Comparison of ENCODE assay signal across 16 mouse cellular contexts in the genomic region with DNA sequence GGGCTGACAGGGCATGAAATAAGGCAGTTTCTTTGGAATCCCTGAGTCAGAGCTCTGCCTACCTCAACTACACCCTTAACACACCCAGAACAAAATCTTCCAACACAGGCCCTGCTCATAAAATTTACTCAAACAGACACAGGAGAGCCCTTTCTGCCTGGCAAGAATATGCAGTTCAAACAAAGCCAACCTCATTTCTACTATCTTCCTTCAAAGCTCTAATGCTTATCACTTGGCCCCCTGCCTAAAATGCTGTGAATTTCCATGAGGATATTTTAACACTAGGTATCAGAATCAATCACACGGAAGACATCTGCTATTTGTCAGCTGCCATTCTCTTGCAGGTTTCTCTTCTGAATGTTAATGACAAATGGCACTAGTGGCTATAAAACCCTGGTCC.
DNase-seq lines count a peak whose midpoint lies in the region; ATAC-seq and TF ChIP-seq lines count a peak whose summit lies in the region.
"Had no signal": no experiment of that assay in that cellular context is flagged by ENCODE, and none has a peak within 500 bp of the region (broad histone marks: within the 10 kb centered on the region; RNA-seq: fewer than 3 reads in every experiment).

No protein-coding gene starts in this region.

- intact Hi-C loops in gastrocnemius, postnatal 36 days (cut with DNase I) = no loop called here

- ATAC-seq in forebrain, embryonic 15.5 days (replicated peaks) = no peak
- no peak for ATAC-seq in forebrain, embryonic 12.5 days (ENCODE audit: low FRiP score)
- 0 out of 2 replicates have a peak, but pooled peaks have one; percentile 5 for ATAC-seq in hindbrain, postnatal 0 days
- ATAC-seq in heart, embryonic 15.5 days (replicated peaks; ENCODE audit: insufficient number of reproducible peaks, insufficient read depth, low FRiP score, low read depth) = no peak

- H3K9me3 ChIP-seq in forebrain, embryonic 15.5 days = no peaks in the 10 kb centered on the region
- H3K9me3 ChIP-seq in forebrain, embryonic 12.5 days = no peaks in the 10 kb centered on the region
- no peaks in the 10 kb centered on the region for H3K9me3 ChIP-seq in hindbrain, postnatal 0 days (ENCODE audit: low read length)
- no peaks in the 10 kb centered on the region for H3K9me3 ChIP-seq in hindbrain, embryonic 10.5 days
- no peaks in the 10 kb centered on the region for H3K9me3 ChIP-seq in heart, embryonic 15.5 days (replicated peaks)

- no peak overlapping the region for H3K4me3 ChIP-seq in forebrain, embryonic 15.5 days
- no peak overlapping the region for H3K4me3 ChIP-seq in forebrain, embryonic 12.5 days (replicated peaks)
- H3K4me3 ChIP-seq in hindbrain, postnatal 0 days (ENCODE audit: low read length) = no peak overlapping the region
- no peak overlapping the region for H3K4me3 ChIP-seq in hindbrain, embryonic 10.5 days
- H3K4me3 ChIP-seq in heart, embryonic 15.5 days = no peak overlapping the region
- no peak overlapping the region for H3K4me3 ChIP-seq in small intestine, adult 2 months (ENCODE audit: low read depth, low read length)
- H3K4me3 ChIP-seq: layer of hippocampus, adult 2 months had no signal

- H3K4me1 ChIP-seq in forebrain, embryonic 15.5 days = no peaks in the 10 kb centered on the region
- H3K4me1 ChIP-seq in forebrain, embryonic 12.5 days = no peaks in the 10 kb centered on the region
- H3K4me1 ChIP-seq in hindbrain, postnatal 0 days (ENCODE audit: insufficient read depth, low read length) = no peaks in the 10 kb centered on the region
- H3K4me1 ChIP-seq in hindbrain, embryonic 10.5 days (replicated peaks) = no peaks in the 10 kb centered on the region
- peaks cover 11% of the 10 kb centered on the region for H3K4me1 ChIP-seq in heart, embryonic 15.5 days (replicated peaks)
- peaks cover 16% of the 10 kb centered on the region for H3K4me1 ChIP-seq in small intestine, adult 2 months (ENCODE audit: control insufficient read depth, insufficient read depth, insufficient read length, low read length)

- H3K27me3 ChIP-seq in forebrain, embryonic 15.5 days = no peaks in the 10 kb centered on the region
- no peaks in the 10 kb centered on the region for H3K27me3 ChIP-seq in forebrain, embryonic 12.5 days
- no peaks in the 10 kb centered on the region for H3K27me3 ChIP-seq in hindbrain, postnatal 0 days (ENCODE audit: insufficient read depth, low read length)
- H3K27me3 ChIP-seq in hindbrain, embryonic 10.5 days (ENCODE audit: insufficient read depth, poor library complexity, severe bottlenecking) = no peaks in the 10 kb centered on the region
- H3K27me3 ChIP-seq in heart, embryonic 15.5 days = no peaks in the 10 kb centered on the region
- H3K27me3 ChIP-seq in small intestine, adult 2 months (ENCODE audit: control insufficient read depth, insufficient read depth, low read length) = no peaks in the 10 kb centered on the region

- no peak overlapping the region for H3K9ac ChIP-seq in forebrain, embryonic 15.5 days (replicated peaks)
- H3K9ac ChIP-seq in forebrain, embryonic 12.5 days = no peak overlapping the region
- no peak overlapping the region for H3K9ac ChIP-seq in hindbrain, postnatal 0 days (replicated peaks; ENCODE audit: low read length)
- no peak overlapping the region for H3K9ac ChIP-seq in heart, embryonic 15.5 days

- no peak for TF ChIP-seq POLR2A in small intestine, adult 2 months (IDR thresholded peaks at IDR 0.05; ENCODE audit: low read depth, low read length)

- DNase-seq in hindbrain, postnatal 0 days (ENCODE audit: low spot score) = peak; percentile 26
- DNase-seq in hindbrain, embryonic 10.5 days (ENCODE audit: low spot score) = no peak
- no peak for DNase-seq in gastrocnemius, postnatal 36 days
- DNase-seq: B cell, adult 2 months; cerebellum, adult 9-10 months; kidney, adult 18-20 months; liver; lung, postnatal 14 days; right cerebral cortex, postnatal 25 days; thymus, adult 2 months had no signal

- no peak for TF ChIP-seq CTCF in hindbrain, postnatal 0 days (IDR thresholded peaks at IDR 0.05; ENCODE audit: low read depth)
- no peak for TF ChIP-seq CTCF in small intestine, adult 2 months (IDR thresholded peaks at IDR 0.05; ENCODE audit: extremely low read depth, insufficient read length, insufficient replicate concordance, low read depth, low read length)

- H3K4me2 ChIP-seq in forebrain, embryonic 15.5 days (replicated peaks) = no peak overlapping the region
- no peak overlapping the region for H3K4me2 ChIP-seq in forebrain, embryonic 12.5 days
- H3K4me2 ChIP-seq in hindbrain, postnatal 0 days (ENCODE audit: low read depth, low read length) = no peak overlapping the region
- H3K4me2 ChIP-seq in heart, embryonic 15.5 days = no peak overlapping the region

- no peaks in the 10 kb centered on the region for H3K36me3 ChIP-seq in forebrain, embryonic 15.5 days
- no peaks in the 10 kb centered on the region for H3K36me3 ChIP-seq in forebrain, embryonic 12.5 days (replicated peaks)
- H3K36me3 ChIP-seq in hindbrain, postnatal 0 days (ENCODE audit: insufficient read depth, low read length) = no peaks in the 10 kb centered on the region
- H3K36me3 ChIP-seq in hindbrain, embryonic 10.5 days = no peaks in the 10 kb centered on the region
- no peaks in the 10 kb centered on the region for H3K36me3 ChIP-seq in heart, embryonic 15.5 days
- H3K36me3 ChIP-seq in small intestine, adult 2 months (ENCODE audit: control insufficient read depth, insufficient read depth, low read length) = no peaks in the 10 kb centered on the region

- 0 out of 2 replicates have a peak overlapping the region, but pooled peaks have one; percentile 6 for H3K27ac ChIP-seq in forebrain, embryonic 15.5 days (replicated peaks)
- no peak overlapping the region for H3K27ac ChIP-seq in forebrain, embryonic 12.5 days
- no peak overlapping the region for H3K27ac ChIP-seq in hindbrain, postnatal 0 days
- no peak overlapping the region for H3K27ac ChIP-seq in hindbrain, embryonic 10.5 days
- H3K27ac ChIP-seq in heart, embryonic 15.5 days = peak overlapping the region; percentile 28
- peak overlapping the region; percentile 57 for H3K27ac ChIP-seq in small intestine, adult 2 months (ENCODE audit: insufficient read depth, low read depth, low read length)
- H3K27ac ChIP-seq: kidney, postnatal 0 days; layer of hippocampus, adult 2 months had no signal

- 66% methylated on average over 1 of the region's 1 CpGs for WGBS in forebrain, embryonic 15.5 days
- 82% methylated on average over 1 of the region's 1 CpGs for WGBS in forebrain, embryonic 12.5 days
- 57% methylated on average over 1 of the region's 1 CpGs for WGBS in hindbrain, postnatal 0 days
- WGBS in hindbrain, embryonic 10.5 days = 89% methylated on average over 1 of the region's 1 CpGs
- 33% methylated on average over 1 of the region's 1 CpGs for WGBS in heart, embryonic 15.5 days
- WGBS in small intestine, adult 2 months = 31% methylated on average over 1 of the region's 1 CpGs

Comparison
In these comparisons a context has a peak if more than half of its experiments do, and no peak if none do; other contexts are left out.
1. H3K27ac ChIP-seq: peak in forebrain, embryonic 15.5 days (single experiment), heart, embryonic 15.5 days (single experiment) and small intestine, adult 2 months (single experiment); none in forebrain, embryonic 12.5 days (single experiment), hindbrain, postnatal 0 days (single experiment) and hindbrain, embryonic 10.5 days (single experiment).